Mouse (Mus musculus) megakaryocyte, embryonic 14.5 days (primary cell): ENCODE data around the gene Olfr654. TPM values are rescaled to one million over a fixed set of nuclear protein-coding genes. Genes with fewer than 3 reads are reported as not detected.

Experiments
- H3K27me3 ChIP-seq: replicated peaks from 2 replicates; pipeline ENCODE3; 2012; ENCODE audit warnings: inconsistent platforms
- H3K36me3 ChIP-seq: replicated peaks from 2 replicates; pipeline ENCODE3; 2012; ENCODE audit warnings: low read length, inconsistent platforms, mixed read lengths
- H3K4me1 ChIP-seq: 2 replicates; pipeline ENCODE4 v1.6.1; 2012; ENCODE audit warnings: inconsistent platforms
- H3K4me3 ChIP-seq: replicated peaks from 2 replicates; pipeline ENCODE3; 2012; ENCODE audit warnings: moderate library complexity, mild to moderate bottlenecking, inconsistent platforms
- H3K9me3 ChIP-seq: 2 replicates; pipeline ENCODE4 v1.6.1; 2012; ENCODE audit warnings: inconsistent platforms
- FLI1 ChIP-seq: IDR thresholded peaks from 2 replicates; pipeline ENCODE4 v1.6.1; 2012; ENCODE audit warnings: low read length, inconsistent platforms, mixed read lengths
- GATA1 ChIP-seq: IDR thresholded peaks from 3 replicates; pipeline ENCODE4 v1.6.1; 2012; ENCODE audit warnings: mixed read lengths, low read length, inconsistent platforms, borderline replicate concordance
- polyA plus RNA-seq: library from polyadenylated mRNA; stranded (reverse); fragments of >175 nt; gene quantifications from 2 replicates; pipeline ENCODE4 v1.2.3, GENCODE M21; 2012; ENCODE audit warnings: low replicate concordance; ENCODE audit not compliant: insufficient read depth

Olfr654 gene
- polyA plus RNA-seq, 1 experiment, result not detected

DNA sequence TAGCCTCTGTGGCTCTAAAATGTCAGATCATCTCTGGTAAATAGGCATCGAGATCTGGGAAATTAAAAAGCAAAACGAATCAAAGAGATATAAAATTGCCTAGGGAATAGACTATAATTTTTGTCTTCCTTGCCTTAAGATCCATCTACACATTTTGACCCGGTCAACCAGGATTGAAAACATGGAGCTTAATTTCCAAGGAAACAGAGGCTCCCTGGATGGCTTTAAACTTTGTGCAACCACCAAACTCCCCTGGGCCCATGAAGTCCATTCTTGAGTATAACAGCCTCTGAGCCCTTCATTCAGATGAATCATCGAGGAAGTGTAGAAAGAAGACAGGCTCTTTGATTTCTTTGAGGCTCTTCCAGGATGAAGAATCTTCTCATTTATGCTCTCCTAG, 26.8 kb downstream of the Olfr654 start, which contains the start of gene Olfr656:
Gene Olfr656 (plus strand): TSS at position 301 of the 400 bp plus-strand sequence.
- TF ChIP-seq FLI1, result no peak
- TF ChIP-seq GATA1, result no peak
- Histone ChIP-seq H3K36me3 (no peaks in the 10 kb centered on the region), H3K4me3 (no peak within 1 kb of the TSS), H3K4me1 (no peaks in the 10 kb centered on the region), H3K9me3 (peaks cover 6% of the 10 kb centered on the region; the same call in 1 of the 2 replicates), H3K27me3 (no peaks in the 10 kb centered on the region)

DNA sequence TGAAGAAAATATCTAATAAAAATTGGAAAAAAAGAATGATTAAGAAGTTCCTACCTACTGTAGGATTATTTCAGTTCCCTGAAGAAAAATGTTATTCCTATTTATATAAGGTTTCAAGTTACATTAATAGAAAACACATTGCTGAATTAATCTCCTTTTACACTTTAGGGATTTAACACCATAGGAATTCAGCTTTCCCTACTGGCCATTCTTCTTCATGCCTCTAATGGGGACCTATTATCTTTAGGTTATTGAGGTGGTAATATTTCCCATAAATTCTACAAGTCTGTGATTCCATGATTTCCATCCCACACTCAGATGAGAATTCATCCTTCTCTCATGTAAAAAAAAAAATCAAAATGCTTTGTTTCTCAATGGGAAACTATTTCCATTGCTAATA, 37.7 kb downstream of the Olfr654 start, which contains the start of gene Olfr657:
Gene Olfr657 (plus strand): TSS at position 301 of the 400 bp plus-strand sequence.
- TF ChIP-seq FLI1 (no peak), GATA1 (no peak)
- no peaks in the 10 kb centered on the region for H3K4me1 ChIP-seq
- no peaks in the 10 kb centered on the region for H3K36me3 ChIP-seq
- no peak within 1 kb of the TSS for H3K4me3 ChIP-seq
- no peaks in the 10 kb centered on the region for H3K9me3 ChIP-seq
- H3K27me3 ChIP-seq, result no peaks in the 10 kb centered on the region

Other genes starting within 250 kb of the Olfr654 start
- 0.27 TPM in 1 of 2 replicates, not detected in the other for gene Trim12c, start 233.7 kb upstream of the Olfr654 start, polyA plus RNA-seq
- gene Trim30b, start 217.1 kb upstream of the Olfr654 start, polyA plus RNA-seq, result 0.04 TPM in 1 of 2 replicates, not detected in the other
- not detected in 2 replicates for gene Trim30c, start 186.2 kb upstream of the Olfr654 start, polyA plus RNA-seq
- gene Trim30a, start 121.8 kb upstream of the Olfr654 start, polyA plus RNA-seq, result 0.81 TPM in 1 of 2 replicates, not detected in the other
- 0.09 TPM in 1 of 2 replicates, not detected in the other for gene Trim30d, start 79.2 kb upstream of the Olfr654 start, polyA plus RNA-seq
- not detected in 2 replicates for gene Olfr651, start 36.9 kb upstream of the Olfr654 start, polyA plus RNA-seq
- not detected in 2 replicates for gene Olfr652, start 26.1 kb upstream of the Olfr654 start, polyA plus RNA-seq
- gene Olfr653, start 9.7 kb upstream of the Olfr654 start, polyA plus RNA-seq, result not detected in 2 replicates
- not detected in 2 replicates for gene Olfr655, start 14.8 kb downstream of the Olfr654 start, polyA plus RNA-seq
- not detected in 2 replicates for gene Olfr656, start 26.9 kb downstream of the Olfr654 start, polyA plus RNA-seq
- gene Olfr657, start 37.8 kb downstream of the Olfr654 start, polyA plus RNA-seq, result not detected in 2 replicates
- not detected in 2 replicates for gene Olfr658, start 60.3 kb downstream of the Olfr654 start, polyA plus RNA-seq
- gene Olfr659, start 79.7 kb downstream of the Olfr654 start, polyA plus RNA-seq, result not detected in 2 replicates
- not detected in 2 replicates for gene Olfr661, start 99.5 kb downstream of the Olfr654 start, polyA plus RNA-seq
- gene Usp17le, start 190.4 kb downstream of the Olfr654 start, polyA plus RNA-seq, result not detected in 2 replicates